Mouse (Mus musculus) neutrophil, adult 5-6 weeks (primary cell): ENCODE results near the gene Nexn. TPM values are rescaled to one million over a fixed set of nuclear protein-coding genes. Genes with fewer than 3 reads are reported as not detected.
A peak's percentile ranks its signal among the peaks of the same experiment; 100 is the strongest.

ENCODE experiments used
- ATAC-seq: fragments of 151-379, 151-347 bp; 2 replicates; pipeline ENCODE4 v1.8.0; 2017; ENCODE audit warnings: mild to moderate bottlenecking, moderate TSS enrichment; ENCODE audit not compliant: insufficient number of reproducible peaks, poor library complexity, low FRiP score, severe bottlenecking; ENCODE audit errors: extremely low read depth
- total RNA-seq: library from RNA; stranded (forward); fragments of 200-1000 nt; gene quantifications from 2 replicates; pipeline ENCODE4 v1.2.3, GENCODE M21; 2017

Gene Nexn
- total RNA-seq, 1 experiment from 2014 or later = 0.35 TPM

DNA sequence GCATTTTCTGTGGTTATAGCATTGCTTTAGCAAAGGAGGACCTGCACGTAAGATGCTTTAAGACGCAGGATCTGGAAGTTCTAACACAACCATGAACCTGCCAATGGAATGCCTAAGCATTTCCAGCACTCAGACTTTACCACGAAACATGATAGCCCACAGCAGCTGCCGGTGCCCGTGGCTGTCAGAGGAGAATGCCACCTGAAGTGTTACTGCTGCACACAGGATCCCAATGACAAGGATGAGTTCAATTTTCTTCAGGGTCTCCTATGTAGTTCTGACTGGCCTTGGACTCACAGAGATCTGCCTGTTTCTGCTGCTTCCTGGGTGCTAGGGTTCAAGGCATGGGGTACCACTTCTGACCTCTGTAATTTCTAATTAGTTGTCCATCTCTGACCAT, 18.6 kb upstream of the Nexn start:
- ATAC-seq = no peak

DNA sequence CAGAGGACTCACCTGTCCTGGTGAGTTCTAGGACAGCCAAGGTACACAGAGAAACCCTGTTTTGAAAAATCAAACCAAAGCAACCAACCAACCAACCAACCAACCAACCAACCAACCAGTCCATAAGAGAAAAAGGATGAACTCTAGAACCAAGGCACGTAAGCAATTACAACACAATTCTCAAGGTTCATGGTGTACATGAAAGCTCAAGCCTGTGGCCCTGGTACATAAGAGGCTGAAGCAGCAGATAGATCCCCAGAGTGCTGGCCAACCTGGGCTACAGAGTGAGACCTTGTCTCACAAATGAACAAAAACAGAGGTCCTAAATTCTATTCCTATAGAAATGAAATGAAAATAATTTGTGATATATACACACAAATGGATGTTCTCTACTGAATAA, 18.2 kb upstream of the Nexn start:
- ATAC-seq = no peak

DNA sequence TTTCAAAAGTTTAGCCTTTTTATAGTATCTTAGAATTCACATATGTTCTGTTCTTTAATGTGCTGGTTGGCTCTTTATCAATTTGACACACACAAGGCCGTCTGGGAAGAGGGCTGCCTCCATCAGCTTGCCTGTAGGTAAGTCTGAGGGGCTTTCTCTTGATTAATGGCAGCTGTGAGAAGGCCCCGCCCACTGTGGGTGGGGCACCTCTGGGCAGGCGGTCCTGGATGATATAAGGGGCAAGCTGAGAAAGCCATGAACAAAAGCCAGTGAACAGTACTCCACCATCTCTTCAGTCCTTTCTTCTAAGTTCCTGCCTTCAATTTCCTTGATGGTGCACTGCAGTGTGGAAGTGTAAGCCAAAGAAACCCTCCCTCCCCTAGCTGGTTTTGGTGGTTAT, 16.0 kb upstream of the Nexn start:
- no peak for ATAC-seq

DNA sequence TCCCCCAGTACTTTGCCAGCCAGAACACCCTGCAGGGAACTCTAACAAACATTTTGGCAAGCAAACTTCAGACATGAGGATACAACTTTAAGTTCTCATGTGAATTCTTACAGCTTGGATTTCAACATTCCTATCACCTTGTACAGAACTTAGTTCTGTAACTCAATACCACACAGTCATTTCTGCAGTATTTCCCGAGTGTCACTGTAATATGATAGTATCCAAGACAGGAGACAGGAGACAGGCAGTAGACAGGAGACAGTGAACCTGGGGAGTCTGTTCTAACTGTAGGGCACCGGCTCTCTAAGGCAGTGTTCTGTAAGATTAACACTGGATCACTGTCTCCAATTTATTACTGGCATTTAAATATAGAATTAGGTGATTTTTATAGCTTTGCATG, 12.3 kb upstream of the Nexn start:
- no peak for ATAC-seq

DNA sequence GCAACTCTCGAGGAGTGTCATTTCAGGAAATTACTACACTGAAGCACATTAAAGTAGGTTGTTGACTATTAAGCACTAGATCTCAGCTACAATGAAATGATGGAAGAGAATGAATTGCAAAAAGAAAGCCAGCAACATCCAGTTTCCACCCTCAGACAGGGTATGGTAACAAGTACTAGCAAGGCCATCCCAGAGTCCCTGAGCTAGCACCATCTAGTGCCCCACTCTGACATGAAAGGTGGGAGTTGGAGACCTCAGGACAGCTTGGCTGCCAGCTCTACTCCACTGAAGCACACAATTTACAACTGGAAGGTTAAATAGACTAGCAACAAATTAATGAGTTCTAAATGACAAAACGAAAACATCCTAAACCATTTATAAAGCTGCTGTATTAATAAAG, 11.8 kb upstream of the Nexn start:
- no peak for ATAC-seq

DNA sequence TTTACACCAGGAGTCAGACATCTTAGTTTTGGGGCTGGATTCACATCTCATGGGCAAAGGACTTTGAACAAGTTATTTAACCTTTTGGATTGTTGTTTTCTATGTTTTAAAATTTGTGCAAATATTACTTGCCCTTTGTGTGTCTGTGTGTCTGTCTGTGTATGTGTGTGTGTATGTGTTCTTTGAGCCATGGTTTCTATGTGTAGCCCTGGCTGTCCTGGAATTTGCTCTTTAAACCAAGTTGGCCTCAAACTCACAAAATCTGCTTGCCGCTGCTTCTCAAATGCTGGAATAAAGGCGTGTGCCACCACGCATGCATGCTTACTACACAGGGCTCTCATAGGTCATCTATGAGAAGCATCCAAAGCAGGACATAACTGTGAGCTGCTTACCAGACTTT, 10.8 kb upstream of the Nexn start:
- ATAC-seq = no peak

DNA sequence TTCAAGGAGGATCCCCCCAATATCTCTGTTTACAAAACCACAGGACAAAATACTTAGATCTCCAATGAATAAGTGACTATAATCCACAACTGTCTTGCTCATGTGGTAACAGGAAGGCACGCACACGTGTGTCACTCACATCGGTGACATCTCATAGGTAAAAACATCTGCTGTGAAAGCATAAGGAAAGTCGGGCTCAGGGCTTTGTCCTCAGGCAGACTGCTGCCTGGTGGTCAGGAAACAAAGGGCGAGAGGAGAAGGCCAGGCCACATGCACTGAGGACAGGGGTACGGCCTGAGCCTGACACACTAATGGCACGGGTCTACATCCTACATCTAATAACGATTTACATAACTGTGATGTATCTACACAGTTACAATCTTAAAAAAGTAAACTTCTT, 8.9 kb upstream of the Nexn start:
- no peak for ATAC-seq

DNA sequence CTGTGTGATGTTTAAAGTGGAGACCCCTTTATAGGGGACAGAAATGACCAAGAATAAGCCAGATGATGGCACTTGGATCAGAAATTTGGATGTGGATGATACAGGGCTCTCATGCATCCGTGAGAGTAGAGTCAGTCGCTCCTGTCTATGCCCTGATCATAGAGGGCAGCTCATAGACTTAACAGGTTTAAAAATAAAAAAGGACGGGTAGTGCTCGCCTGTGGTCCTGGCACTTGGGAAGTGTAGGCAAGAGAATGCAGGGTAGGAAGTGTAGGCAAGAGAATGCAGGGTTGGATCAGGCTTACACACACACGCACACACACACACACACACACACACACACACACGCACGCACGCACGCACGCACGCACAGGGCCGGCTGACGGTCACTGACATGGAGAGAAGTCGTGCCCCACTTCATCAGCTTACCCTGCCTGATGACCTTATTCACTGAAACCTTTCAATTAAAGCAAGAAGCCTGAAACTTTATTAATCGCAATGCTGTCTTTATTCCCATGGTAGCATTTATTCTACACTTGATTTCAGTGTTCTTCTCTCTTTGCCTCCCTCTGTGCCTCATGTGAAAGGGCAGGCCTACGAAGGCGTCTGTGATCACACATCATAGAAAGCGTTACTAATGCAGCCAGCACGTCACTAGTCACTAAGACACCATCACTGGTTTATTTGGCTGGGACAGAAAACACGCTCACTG, 7.0 kb upstream of the Nexn start:
- ATAC-seq = no peak

DNA sequence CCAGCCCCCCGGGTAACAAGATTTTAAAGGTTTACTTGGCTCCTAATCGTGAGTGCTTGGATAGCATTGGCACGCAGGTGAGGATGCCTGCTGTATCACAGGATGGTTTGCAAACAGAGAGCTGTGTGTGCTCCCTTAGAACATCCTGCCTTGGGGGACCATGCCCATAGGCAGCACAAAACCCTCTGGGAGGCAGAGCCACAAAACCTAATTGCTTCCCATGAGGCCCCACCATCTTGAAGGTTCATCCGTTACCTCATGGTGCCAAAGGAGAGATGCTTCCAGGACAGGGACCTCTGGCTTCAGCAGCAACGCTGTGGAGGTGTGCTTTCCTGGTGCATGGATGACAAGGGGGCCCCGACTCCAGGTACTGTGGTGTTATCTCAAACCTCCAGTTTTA, 5.7 kb upstream of the Nexn start:
- no peak for ATAC-seq

DNA sequence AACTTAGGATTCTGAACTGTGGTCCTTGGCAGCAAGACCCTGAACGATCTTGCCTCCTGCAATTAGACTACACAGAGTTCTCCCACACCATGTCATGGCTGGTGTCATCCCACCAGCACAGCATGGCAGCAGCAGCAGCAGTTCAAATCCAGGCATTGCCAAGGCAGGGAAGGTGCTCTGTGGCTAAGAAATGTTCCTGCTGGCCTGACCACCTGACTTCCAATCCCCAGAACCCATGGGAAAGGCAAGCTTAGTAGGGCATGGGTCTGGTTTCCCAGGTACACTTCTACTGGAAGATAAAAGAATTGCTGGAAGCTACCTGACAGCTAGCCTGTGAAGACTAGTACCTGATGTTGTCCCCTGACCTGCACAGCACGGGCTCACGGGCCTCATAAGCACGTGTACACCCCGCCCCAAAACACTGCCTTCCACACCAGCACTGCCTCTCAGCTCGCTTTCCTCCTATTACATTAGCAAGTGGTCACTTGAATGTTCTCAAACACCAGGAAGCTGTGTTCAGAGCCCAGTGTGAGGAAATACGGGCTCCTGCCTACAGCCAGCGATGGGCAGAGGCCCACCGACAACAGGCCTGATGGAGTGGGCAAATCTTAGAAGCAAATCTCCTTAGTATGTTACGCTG, 5.0 kb upstream of the Nexn start:
- ATAC-seq = no peak

DNA sequence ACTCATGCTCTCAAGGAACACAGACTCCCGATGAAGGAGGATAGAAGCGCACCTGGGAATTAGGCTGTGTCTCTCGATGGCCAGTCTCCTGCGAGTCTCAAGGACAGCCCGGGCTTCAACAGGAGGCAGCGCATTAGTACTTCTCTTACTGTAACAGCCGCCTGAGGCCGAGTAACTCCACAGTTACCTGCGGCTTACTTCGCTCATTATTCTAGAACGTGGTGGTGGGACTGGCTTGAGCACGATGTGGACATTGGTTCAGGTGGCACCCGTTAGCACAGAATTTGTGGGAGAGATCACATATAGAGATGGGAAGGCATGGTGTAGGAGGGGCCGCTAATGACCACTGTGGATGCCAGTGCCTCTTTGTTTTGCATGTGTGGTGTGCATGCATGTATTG, 1.9 kb upstream of the Nexn start:
- no peak for ATAC-seq

DNA sequence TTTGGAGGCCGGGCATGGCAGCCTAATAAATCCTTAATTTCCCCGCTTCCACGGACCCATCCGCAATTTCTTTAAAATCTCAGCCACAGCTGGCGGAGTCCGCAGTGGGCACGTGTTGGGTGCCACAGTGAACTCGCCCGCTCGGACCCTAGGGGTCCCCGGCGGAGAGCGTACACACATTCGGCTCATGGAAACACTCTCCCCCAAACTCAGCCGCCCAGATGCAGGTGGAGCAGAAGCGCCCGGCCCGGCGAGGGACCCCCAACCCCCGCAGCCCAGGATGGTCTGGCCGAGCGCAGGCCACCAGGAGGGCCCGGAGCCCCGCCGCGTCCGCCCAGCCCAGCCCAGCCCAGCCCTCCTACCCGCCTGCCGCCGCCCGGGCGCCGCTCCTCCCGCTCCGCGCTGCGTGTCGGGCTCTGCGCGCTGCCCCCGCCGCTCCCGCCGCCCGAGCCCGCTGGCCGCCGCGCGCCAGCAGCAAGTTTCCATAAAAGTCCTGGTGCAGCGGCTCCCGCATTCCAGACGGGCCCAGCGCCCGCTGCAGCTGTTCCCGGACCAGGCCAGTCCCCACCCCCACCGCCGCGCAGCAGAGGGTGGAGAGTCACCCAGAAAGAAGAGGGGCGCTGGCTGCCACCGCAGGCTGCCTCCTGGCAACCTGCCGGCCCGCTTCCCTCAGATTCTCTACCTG, 657 bp downstream of the Nexn start:
- no peak for ATAC-seq

DNA sequence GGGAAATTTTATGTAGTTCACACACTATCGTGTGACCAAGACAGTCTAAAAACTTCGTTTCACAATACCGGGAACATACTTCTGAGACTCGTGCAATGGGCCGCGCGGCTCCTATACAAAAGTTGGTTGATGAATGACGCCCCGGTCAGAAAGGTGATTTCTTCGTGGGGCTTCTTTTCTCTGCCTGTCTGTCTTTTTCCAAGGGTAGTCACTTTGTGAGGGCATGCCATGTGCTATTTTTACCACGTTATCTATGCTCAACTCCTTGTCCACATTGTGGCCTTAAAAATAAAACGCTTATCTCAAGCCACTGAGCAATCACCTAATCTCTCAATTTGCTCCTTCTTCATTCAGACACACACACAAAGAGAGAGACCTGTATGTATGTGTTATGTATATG, 1.3 kb downstream of the Nexn start:
- ATAC-seq = no peak

DNA sequence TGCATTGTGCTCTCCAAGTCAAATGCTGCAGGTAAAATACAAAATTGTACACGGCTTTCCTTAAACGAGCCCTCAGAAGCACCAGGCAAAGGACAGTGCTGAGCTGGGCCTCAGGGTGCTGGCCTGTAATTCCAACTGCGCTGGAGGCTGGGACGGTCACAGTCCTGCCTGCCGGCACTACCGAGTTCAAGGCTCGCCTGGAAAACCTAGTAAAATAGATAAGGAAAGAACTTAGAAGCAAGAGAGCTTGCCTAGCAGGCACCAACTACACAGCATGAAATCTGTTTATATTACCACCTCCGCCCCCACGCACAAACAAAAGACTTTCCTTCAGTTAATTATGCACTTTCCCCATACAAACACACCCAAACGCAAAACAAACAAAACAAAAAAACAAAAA, 1.8 kb downstream of the Nexn start:
- no peak for ATAC-seq

DNA sequence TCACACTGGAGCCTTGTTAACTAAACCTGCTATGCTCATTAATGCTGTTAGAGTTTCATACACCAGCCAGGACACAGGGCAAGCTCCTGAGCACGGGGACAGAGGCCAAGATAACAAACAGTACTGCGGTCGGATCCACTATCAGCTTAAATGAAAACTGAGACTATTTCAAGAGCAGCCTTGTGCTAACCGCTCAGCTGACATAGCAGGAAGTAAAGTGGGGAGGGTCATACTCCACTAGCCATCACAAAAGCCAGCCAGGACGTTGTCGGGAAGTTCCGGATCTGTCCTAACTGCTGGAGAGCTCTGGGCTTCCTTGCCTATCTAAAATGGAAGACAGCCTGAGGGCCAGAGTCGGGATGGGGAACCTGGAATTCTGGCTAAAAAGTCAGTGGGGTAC, 4.2 kb downstream of the Nexn start:
- ATAC-seq = no peak

DNA sequence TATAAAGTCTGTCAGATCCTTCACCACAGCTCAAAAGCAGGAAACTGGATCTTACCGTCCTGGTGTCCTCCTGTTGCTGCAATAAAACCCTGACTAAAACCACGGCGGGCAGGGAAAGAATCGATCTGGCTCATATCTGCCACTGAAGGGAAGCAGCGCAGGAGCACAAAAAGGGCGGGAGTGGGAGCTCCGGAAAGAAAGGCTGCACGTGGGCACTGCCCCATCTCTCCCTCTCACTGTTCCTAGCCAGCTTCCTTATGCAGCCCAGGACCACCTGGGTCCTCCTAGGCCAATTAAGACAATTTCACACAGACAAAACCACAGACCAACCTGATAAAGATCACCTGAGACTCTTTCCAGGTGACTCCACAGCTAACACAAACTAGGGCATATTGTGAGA, 4.7 kb downstream of the Nexn start:
- ATAC-seq = no peak

DNA sequence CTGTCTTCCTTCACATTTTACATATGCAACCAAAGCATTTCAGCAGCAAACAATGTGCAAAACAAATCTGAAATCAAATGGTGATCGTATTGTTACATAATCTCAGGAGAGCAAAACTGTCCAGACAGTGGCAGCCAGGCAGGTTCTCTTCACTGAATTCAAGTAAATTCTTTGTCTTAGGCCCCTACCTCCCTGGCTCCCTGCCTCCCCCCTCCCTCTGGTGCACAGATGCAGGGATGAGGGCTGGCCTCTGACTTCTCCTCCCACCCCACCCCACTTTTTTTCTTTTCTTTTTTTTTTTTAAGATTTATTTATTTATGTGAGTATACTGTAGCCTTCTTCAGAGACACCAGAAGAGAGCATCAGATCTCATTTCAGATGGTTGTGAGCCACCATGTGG, 5.8 kb downstream of the Nexn start:
- no peak for ATAC-seq

DNA sequence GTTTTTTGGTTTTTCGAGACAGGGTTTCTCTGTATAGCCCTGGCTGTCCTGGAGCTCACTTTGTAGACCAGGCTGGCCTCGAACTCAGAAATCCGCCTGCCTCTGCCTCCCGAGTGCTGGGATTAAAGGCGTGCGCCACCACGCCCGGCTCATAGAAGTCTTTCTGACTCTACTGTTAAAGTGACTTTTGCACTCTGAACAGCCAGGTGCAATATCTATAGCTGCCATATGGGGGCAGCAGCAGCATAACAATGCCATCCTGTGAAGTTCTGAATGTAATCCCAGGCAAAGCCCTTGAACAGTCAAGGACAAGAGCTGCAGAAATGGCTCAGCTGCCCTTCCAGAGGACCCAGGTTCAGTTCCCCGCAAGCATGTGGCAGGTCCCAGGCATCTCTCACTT, 6.7 kb downstream of the Nexn start:
- ATAC-seq = peak; percentile 60

DNA sequence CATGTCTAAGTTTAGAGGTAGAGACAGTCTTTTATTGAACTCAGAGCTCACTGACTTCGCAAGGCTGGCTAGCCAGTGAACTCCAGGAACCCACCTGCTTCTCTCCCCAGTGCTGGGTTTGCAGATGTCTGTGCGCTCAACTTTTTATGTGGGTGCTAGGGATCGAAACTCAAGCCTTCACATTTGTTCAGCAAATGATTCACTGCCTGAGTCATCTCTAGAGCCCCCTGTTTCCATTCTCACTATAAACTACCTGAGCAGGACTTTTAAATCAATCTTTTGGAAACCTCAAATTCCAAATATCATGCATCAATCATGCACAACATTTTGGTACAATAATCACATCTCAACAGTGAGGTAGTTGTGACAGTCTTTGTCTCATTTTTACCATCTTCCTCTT, 8.6 kb downstream of the Nexn start:
- no peak for ATAC-seq

DNA sequence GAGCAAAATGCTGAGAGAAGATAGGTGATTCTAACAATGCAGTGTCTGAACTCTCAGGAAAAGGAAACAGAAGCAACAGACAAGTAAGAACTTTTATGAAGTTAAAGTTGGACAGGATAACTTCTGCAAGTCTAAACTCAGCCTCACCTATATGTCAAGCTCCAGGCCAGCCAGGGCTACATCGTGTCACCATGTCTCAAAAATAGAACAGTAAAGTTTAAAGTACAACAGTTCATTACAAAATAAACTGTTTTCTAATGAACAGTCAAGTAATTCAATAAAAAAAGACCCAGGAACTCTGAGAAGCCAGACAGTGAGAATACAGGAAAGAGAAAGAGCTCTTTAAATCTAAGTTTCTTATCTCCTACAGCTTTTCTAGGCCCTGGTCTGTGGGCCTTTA, 15.7 kb downstream of the Nexn start:
- ATAC-seq = no peak

DNA sequence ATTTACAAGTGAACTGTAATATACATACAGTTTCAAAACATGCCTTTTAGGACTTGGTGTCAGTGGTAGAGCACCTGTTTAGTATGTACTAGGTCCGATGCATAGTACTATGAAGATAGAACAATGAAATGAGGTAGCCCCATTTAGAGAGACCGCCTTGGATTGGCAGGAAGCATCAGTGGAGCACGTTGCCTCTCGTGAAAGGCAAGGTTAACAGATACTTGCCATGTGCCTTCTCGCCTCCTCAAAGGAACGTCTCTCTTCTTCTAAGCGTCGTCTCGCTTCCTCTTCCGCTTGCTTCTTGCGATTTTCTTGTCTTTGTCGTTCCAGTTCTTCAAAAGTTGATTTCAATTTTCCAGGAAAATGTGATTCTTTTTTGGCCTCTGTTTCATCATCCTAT, 18.4 kb downstream of the Nexn start:
- ATAC-seq = no peak
